8 mouse cellular contexts compared by ENCODE assay signal in the genomic region with DNA sequence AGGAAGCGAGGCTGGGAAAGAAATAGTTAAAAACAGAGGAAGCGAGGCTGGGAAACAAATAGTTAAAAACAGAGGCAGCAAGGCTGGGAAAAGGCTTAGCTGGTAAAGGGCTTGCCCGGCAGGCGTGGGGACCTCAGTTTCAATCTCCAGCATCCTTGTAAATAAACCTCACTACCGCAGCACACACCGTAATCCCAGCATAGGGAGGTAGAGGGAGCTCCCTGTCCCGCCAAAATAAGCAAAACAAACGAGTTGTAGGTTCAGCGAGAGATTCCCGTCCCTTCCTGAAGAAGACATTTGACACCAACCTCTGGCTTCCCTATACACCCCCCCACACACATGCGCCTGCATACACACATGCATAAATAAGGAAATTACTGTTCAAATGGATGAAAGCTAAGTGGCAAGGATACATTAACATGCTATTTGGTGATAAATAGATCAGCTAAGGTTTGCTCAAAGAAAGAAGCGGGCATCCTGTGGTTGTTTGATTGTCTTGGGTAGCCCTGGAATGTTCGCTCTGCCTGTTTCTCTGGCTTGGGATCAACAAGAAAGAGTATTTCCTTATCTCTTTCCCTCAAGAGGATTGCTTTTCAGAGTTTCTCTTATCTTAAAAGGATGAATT. TPM values are rescaled to one million over a fixed set of nuclear protein-coding genes. Genes with fewer than 3 reads are reported as not detected.
DNase-seq lines count a peak whose midpoint lies in the region; ATAC-seq and TF ChIP-seq lines count a peak whose summit lies in the region.

No protein-coding gene starts in this region.

- no peak overlapping the region; the same call in 1 of the 2 replicates for H3K4me3 ChIP-seq in layer of hippocampus, adult 2 months
- 0 out of 2 replicates have a peak overlapping the region, but pooled peaks have one; percentile 0 for H3K4me3 ChIP-seq in liver, embryonic 13.5 days (replicated peaks)
- no peak overlapping the region for H3K4me3 ChIP-seq in small intestine, adult 2 months (ENCODE audit: low read depth, low read length)

- H3K36me3 ChIP-seq in liver, embryonic 13.5 days = no peaks in the 10 kb centered on the region
- H3K36me3 ChIP-seq in small intestine, adult 2 months (ENCODE audit: control insufficient read depth, insufficient read depth, low read length) = no peaks in the 10 kb centered on the region

- TF ChIP-seq POLR2A in small intestine, adult 2 months (IDR thresholded peaks at IDR 0.05; ENCODE audit: low read depth, low read length) = no peak

- peak; percentile 40 to 55; a peak in 2 of 4 replicates for ATAC-seq in hematopoietic stem cell, adult 5-6 weeks (replicated peaks in 1 of 2; ENCODE audit: insufficient read depth in 1 of 2, low FRiP score in 2 of 2, low TSS enrichment in 1 of 2, low read depth in 1 of 2, poor library complexity in 2 of 2, severe bottlenecking in 2 of 2)
- ATAC-seq in liver, embryonic 13.5 days (ENCODE audit: low read depth) = no peak

- no peaks in the 10 kb centered on the region for H3K27me3 ChIP-seq in liver, embryonic 13.5 days
- no peaks in the 10 kb centered on the region for H3K27me3 ChIP-seq in small intestine, adult 2 months (ENCODE audit: control insufficient read depth, insufficient read depth, low read length)

- peak overlapping the region; percentile 41 for H3K4me2 ChIP-seq in liver, embryonic 13.5 days

- DNase-seq in layer of hippocampus, adult 2 months (ENCODE audit: low spot score in 2 of 2) = no peak
- DNase-seq in layer of hippocampus, postnatal 36 days = no peak
- DNase-seq in embryo, embryonic 10 days (ENCODE audit: low spot score) = peak; percentile 66
- no peak for DNase-seq in liver, embryonic 13.5 days
- DNase-seq in ovary, postnatal 14 days (ENCODE audit: low spot score) = no peak
- DNase-seq in left cerebral cortex, adult 18-20 months (ENCODE audit: low spot score in 2 of 2) = no peak

- TF ChIP-seq CTCF in layer of hippocampus, adult 2 months (conservative IDR thresholded peaks at IDR 0.05) = peak; percentile 60
- TF ChIP-seq CTCF in small intestine, adult 2 months (IDR thresholded peaks at IDR 0.05; ENCODE audit: extremely low read depth, insufficient read length, insufficient replicate concordance, low read depth, low read length) = peak; percentile 52; the same call in 1 of the 2 replicates

- WGBS in liver, embryonic 13.5 days (ENCODE audit: insufficient replicate concordance) = 14% methylated on average over 13 of the region's 13 CpGs
- 14% methylated on average over 13 of the region's 13 CpGs for WGBS in small intestine, adult 2 months

- no peak overlapping the region for H3K27ac ChIP-seq in layer of hippocampus, adult 2 months
- H3K27ac ChIP-seq in liver, embryonic 13.5 days = no peak overlapping the region
- peak overlapping the region; percentile 24; the same call in 1 of the 2 replicates for H3K27ac ChIP-seq in small intestine, adult 2 months (ENCODE audit: insufficient read depth, low read depth, low read length)

- peaks cover 10% of the 10 kb centered on the region for H3K4me1 ChIP-seq in liver, embryonic 13.5 days (replicated peaks)
- H3K4me1 ChIP-seq in small intestine, adult 2 months (ENCODE audit: control insufficient read depth, insufficient read depth, insufficient read length, low read length) = peaks cover 18% of the 10 kb centered on the region; the same call in 1 of the 2 replicates

- H3K9me3 ChIP-seq in liver, embryonic 13.5 days (replicated peaks) = no peaks in the 10 kb centered on the region

- H3K9ac ChIP-seq in liver, embryonic 13.5 days = no peak overlapping the region

RNA-seq across cellular contexts. Expression of gene Slc26a3, which starts 14.2 kb away (rescaled TPM):
- under 1 TPM; 0.15 to 0.56 TPM for total RNA-seq in layer of hippocampus, adult 2 months (2021)
- under 1 TPM; 0.18 to 0.52 TPM for total RNA-seq in layer of hippocampus, postnatal 36 days (2021)
- total RNA-seq in hematopoietic stem cell, adult 5-6 weeks (2017) = not detected in 2 replicates
- 0.03 and 0.07 TPM in 2 replicates for polyA plus RNA-seq in liver, embryonic 13.5 days (2015; fragmentation: Nextera tagmentation; extraction: Ambion mirVana)
- 18.9 and 20.6 TPM in 2 replicates for polyA plus RNA-seq in small intestine, adult 2 months (2012; rRNA removed)
- under 1 TPM in 1 of 2 experiments, not detected in 1; 0.30 TPM for total RNA-seq in left cerebral cortex, adult 18-20 months (2021)

RNA-seq across cellular contexts. Expression of gene Dld, which starts 25.2 kb away (rescaled TPM):
- 100 to 1,000 TPM; 106 to 108 TPM for total RNA-seq in layer of hippocampus, adult 2 months (2021)
- total RNA-seq in layer of hippocampus, postnatal 36 days (2021) = 100 to 1,000 TPM; 108 to 114 TPM
- 119 and 132 TPM in 2 replicates for total RNA-seq in hematopoietic stem cell, adult 5-6 weeks (2017)
- polyA plus RNA-seq in liver, embryonic 13.5 days (2015; fragmentation: Nextera tagmentation; extraction: Ambion mirVana) = 94.1 and 122 TPM in 2 replicates
- 2.2 and 4.4 TPM in 2 replicates for polyA plus RNA-seq in small intestine, adult 2 months (2012; rRNA removed)
- 100 to 1,000 TPM; 106 to 108 TPM for total RNA-seq in left cerebral cortex, adult 18-20 months (2021)
